Mouse (Mus musculus): ENCODE results near the gene Trmt44. TPM values are rescaled to one million over a fixed set of nuclear protein-coding genes. Genes with fewer than 3 reads are reported as not detected.
"Not testable (repeated sequence)": the region's sequence is repeated elsewhere in the genome, so short reads cannot be mapped to it uniquely, and the experiment has no call there.

The Trmt44 gene
- polyA plus RNA-seq, 1 experiment: 3.0 TPM

DNA sequence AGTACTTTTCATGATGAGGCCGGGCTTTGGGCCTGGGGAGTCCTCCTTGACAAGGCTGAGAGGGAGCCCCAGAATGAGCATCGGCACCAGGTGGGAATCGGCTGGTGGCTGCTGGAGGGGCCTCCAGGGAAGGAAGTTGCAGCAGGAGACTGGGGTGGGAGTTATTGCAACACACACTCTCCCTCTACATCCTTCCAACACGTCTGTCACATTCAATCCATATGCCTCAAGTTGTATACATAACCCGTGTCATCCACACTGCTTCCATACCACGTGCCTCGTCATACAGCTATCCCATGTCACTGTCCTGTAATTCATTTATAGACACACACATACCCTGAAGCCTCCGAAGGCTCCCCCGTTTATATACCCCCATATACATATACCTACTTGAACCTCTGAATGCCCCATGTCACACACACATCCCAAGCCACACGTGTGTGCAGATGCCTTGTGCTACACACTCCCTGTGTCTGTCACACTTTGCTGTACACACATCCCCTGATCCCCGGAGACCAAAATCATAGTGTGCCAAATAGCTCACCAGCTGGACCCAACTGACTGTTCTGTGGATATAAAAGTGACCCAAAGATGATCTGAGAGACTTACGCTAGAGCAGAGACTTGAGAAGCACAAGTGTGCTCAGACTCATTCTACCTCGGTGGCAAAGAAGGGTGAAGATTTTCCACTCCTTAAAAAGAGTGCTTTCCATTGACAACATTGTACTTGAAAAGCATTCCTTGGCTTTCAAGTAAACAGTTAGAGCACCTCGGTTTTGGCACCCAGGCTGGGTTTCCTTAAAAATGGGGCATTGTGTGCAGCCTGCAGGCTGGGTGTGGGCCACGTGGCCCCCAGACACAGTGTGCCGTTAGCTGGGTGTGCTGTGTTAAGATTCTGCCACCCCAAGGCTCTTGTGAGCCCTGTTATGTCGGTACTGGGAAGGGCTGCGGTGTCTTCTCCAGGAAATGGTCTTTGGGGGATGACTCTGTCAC lies 21.6 kb upstream of the Trmt44 start:
- no peak overlapping the region for H3K4me3 ChIP-seq (replicated peaks; ENCODE audit: control insufficient read depth, low read depth, low read length)

DNA sequence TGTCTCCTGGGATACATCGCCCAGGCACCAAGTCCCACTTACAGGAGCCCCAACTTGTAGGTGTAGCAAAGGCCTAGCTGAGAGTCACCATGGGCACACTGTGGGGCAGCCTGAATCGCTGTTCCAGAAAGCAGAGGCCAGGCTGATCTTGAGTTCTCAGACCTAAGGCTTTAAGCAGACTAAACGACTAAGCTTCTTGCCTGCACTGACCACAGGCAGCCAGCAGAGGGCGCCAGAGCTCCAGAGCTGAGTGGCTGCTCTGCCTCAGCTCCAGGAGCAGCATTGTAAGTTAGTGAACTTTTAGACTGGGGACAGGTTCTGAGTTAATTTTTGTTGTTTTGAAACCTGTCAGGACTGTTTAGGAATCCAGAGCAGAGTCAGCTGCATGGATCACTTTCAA lies 20.8 kb upstream of the Trmt44 start:
- Histone ChIP-seq H3K27ac (ENCODE audit: control insufficient read depth, insufficient read depth, low read depth, low read length, poor library complexity) (no peak overlapping the region), H3K4me1 (ENCODE audit: control insufficient read depth, insufficient read depth, low read length) (no peaks in the 10 kb centered on the region), H3K4me3 (replicated peaks; ENCODE audit: control insufficient read depth, low read depth, low read length) (no peak overlapping the region)
- 24% methylated on average over 4 of the region's 4 CpGs for WGBS
- peak; percentile 99 for TF ChIP-seq CTCF (IDR thresholded peaks at IDR 0.05; ENCODE audit: control insufficient read depth, insufficient read depth, low read length)
- TF ChIP-seq POLR2A (IDR thresholded peaks at IDR 0.05; ENCODE audit: borderline replicate concordance, control insufficient read depth, low read depth, low read length): no peak

More for the DNA sequence above, 21.6 kb upstream of the Trmt44 start:
- no peaks in the 10 kb centered on the region for H3K4me1 ChIP-seq (ENCODE audit: control insufficient read depth, insufficient read depth, low read length)
- TF ChIP-seq CTCF (IDR thresholded peaks at IDR 0.05; ENCODE audit: control insufficient read depth, insufficient read depth, low read length) (no peak), POLR2A (IDR thresholded peaks at IDR 0.05; ENCODE audit: borderline replicate concordance, control insufficient read depth, low read depth, low read length) (no peak)
- no peak overlapping the region for H3K27ac ChIP-seq (ENCODE audit: control insufficient read depth, insufficient read depth, low read depth, low read length, poor library complexity)
- 66% methylated on average over 18 of the region's 18 CpGs for WGBS

DNA sequence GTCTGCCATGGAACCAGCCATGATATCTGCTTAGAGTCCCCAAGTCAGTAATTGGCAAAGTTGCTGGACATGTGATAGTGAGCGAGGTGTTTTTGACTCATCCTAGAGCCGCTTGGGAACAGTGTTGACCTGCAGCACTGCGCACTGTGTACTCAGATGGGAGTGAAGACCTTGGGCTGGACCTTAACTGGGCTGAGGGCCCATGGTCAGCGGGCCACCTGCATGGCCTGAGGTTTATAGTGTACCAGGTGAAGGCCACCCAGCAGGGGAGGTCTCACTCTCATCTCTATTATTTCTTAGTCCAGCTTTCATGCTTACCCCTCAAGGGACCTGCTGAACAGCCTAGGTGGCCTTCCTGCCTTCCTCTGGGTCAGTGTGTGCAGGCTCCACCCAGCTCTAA lies 19.9 kb upstream of the Trmt44 start:
- no peaks in the 10 kb centered on the region for H3K4me1 ChIP-seq (ENCODE audit: control insufficient read depth, insufficient read depth, low read length)
- WGBS: 86% methylated on average over 4 of the region's 4 CpGs
- H3K4me3 ChIP-seq (replicated peaks; ENCODE audit: control insufficient read depth, low read depth, low read length): no peak overlapping the region
- H3K27ac ChIP-seq (ENCODE audit: control insufficient read depth, insufficient read depth, low read depth, low read length, poor library complexity): no peak overlapping the region
- TF ChIP-seq POLR2A (IDR thresholded peaks at IDR 0.05; ENCODE audit: borderline replicate concordance, control insufficient read depth, low read depth, low read length): no peak
- TF ChIP-seq CTCF (IDR thresholded peaks at IDR 0.05; ENCODE audit: control insufficient read depth, insufficient read depth, low read length): no peak

DNA sequence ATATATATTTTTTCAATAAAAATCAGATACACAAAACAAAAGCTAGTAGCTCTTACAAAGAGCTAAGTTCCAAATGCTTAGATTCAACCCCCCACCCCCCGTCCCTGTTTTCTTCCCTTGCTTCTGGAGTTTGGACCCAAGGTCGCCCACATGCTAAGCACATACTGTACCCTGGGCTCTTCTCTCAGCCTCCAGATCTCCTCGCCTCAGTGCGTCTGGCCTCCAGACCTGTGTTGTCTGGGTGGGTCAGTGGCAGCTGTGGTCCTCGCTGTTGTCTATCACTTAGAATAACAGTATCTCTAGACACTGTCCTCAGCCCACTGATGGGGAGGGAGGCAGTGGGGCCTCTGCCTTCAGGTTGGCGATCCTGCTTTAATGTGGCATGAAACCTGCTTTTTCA lies 18.4 kb upstream of the Trmt44 start:
- no peaks in the 10 kb centered on the region for H3K4me1 ChIP-seq (ENCODE audit: control insufficient read depth, insufficient read depth, low read length)
- H3K4me3 ChIP-seq (replicated peaks; ENCODE audit: control insufficient read depth, low read depth, low read length): no peak overlapping the region
- WGBS: 84% methylated on average over 6 of the region's 6 CpGs
- no peak overlapping the region for H3K27ac ChIP-seq (ENCODE audit: control insufficient read depth, insufficient read depth, low read depth, low read length, poor library complexity)
- TF ChIP-seq CTCF (IDR thresholded peaks at IDR 0.05; ENCODE audit: control insufficient read depth, insufficient read depth, low read length): no peak
- no peak for TF ChIP-seq POLR2A (IDR thresholded peaks at IDR 0.05; ENCODE audit: borderline replicate concordance, control insufficient read depth, low read depth, low read length)

DNA sequence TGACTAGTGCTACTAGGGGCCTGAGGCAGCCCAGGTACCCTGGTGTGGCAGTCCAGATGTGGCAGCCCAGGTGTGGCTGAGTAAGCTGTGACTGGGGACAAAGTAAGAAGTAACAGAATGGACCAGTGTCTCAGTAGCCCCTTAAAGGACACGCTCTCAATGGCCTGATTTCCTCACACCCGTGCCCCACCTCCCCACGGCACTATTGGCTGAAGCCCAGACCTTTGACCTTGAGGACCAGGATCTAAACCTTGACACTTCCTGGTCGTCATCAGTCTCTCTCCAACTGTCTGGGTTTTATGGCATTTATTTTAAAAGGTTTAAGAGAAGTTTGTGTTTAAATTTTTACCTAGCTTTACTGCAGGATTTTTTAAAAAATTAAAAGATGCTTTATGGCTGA lies 18.0 kb upstream of the Trmt44 start:
- Histone ChIP-seq H3K4me1 (ENCODE audit: control insufficient read depth, insufficient read depth, low read length) (no peaks in the 10 kb centered on the region), H3K27ac (ENCODE audit: control insufficient read depth, insufficient read depth, low read depth, low read length, poor library complexity) (no peak overlapping the region), H3K4me3 (replicated peaks; ENCODE audit: control insufficient read depth, low read depth, low read length) (no peak overlapping the region)
- 86% methylated on average over 4 of the region's 4 CpGs for WGBS
- TF ChIP-seq POLR2A (IDR thresholded peaks at IDR 0.05; ENCODE audit: borderline replicate concordance, control insufficient read depth, low read depth, low read length): no peak
- no peak for TF ChIP-seq CTCF (IDR thresholded peaks at IDR 0.05; ENCODE audit: control insufficient read depth, insufficient read depth, low read length)

DNA sequence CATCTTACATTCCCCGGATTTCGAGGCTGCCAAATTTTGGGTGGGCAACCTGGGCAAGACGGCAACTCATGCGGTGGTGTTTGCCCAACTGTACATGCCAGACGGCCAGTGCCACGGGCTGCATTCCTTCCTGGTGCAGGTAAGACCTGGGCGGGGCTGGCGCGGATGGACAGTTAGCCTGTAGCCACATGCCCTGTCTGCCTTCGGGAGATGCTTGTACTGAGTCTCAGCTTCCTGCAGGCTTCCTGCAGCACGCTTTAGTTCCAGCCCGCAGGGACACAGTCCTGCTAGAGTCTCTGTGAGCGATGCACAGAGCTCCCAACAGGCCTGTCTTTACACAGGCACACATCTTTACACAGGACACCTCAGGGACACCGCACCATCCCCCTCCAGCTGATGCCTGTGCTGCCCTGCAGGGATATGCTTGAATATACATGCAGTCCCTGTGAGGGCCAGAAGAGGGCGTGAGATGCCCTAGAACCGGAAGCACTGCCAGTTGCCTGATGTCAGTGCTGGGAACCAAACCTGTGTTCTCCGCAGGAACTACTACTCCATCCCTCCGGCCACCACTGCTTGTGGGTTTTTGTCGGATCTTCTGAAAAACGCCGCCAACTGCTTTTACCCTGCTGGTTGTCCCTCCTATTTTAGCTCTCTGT lies 17.3 kb upstream of the Trmt44 start:
- WGBS: 90% methylated on average over 21 of the region's 21 CpGs
- TF ChIP-seq CTCF (IDR thresholded peaks at IDR 0.05; ENCODE audit: control insufficient read depth, insufficient read depth, low read length) (peak; percentile 27; the same call in 1 of the 2 replicates), POLR2A (IDR thresholded peaks at IDR 0.05; ENCODE audit: borderline replicate concordance, control insufficient read depth, low read depth, low read length) (no peak)
- no peak overlapping the region for H3K27ac ChIP-seq (ENCODE audit: control insufficient read depth, insufficient read depth, low read depth, low read length, poor library complexity)
- H3K4me1 ChIP-seq (ENCODE audit: control insufficient read depth, insufficient read depth, low read length): no peaks in the 10 kb centered on the region
- no peak overlapping the region for H3K4me3 ChIP-seq (replicated peaks; ENCODE audit: control insufficient read depth, low read depth, low read length)

DNA sequence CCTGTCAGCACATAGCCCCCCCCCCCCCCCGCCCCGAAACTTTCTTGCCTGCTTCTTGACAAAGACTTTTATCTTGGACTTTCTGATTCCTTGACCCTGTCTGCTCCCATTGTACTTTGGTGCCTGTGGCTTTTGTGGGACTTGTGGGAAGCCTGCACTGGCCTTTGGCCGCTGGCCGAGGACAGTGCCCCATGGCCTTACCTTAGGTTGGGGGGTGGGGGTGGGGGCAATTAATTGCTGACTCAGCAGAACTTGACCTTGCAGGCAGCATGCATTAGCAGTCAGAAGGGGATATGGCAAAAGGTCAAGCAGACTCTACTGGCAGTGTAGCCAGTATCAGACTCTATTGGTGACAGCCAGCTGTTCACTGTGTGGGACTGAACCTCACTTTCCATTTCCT lies 16.6 kb upstream of the Trmt44 start:
- no peak for TF ChIP-seq POLR2A (IDR thresholded peaks at IDR 0.05; ENCODE audit: borderline replicate concordance, control insufficient read depth, low read depth, low read length)
- 80% methylated on average over 4 of the region's 4 CpGs for WGBS
- H3K4me1 ChIP-seq (ENCODE audit: control insufficient read depth, insufficient read depth, low read length): no peaks in the 10 kb centered on the region
- H3K4me3 ChIP-seq (replicated peaks; ENCODE audit: control insufficient read depth, low read depth, low read length): no peak overlapping the region
- no peak overlapping the region for H3K27ac ChIP-seq (ENCODE audit: control insufficient read depth, insufficient read depth, low read depth, low read length, poor library complexity)

DNA sequence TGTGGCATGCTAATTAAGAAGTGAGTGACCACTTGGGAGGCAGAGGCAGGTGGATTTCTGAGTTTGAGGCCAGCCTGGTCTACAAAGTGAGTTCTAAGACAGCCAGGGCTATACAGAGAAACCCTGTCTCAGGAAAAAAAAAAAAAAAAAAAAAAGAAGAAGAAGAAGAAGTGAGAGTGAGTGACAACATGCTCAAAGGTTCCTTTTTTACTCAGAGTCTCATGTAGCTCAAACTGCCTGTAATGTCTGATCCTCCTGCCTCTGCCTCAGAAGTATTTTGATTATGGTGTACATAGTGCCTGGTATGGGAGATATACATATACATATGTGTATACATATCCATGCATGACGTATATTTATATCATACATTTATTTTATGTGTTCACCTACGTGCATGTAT lies 9.4 kb upstream of the Trmt44 start:
- not testable (repeated sequence) for H3K27ac ChIP-seq (ENCODE audit: control insufficient read depth, insufficient read depth, low read depth, low read length, poor library complexity); H3K4me3 ChIP-seq (replicated peaks; ENCODE audit: control insufficient read depth, low read depth, low read length); H3K4me1 ChIP-seq (ENCODE audit: control insufficient read depth, insufficient read depth, low read length)
- WGBS: 64% methylated on average over 2 of the region's 2 CpGs
